Mouse (Mus musculus): Measurements from ENCODE around the gene Prkaa1.

- no peak for TF ChIP-seq CTCF (IDR thresholded peaks at IDR 0.05; ENCODE audit: low read depth, low read length)
- TF ChIP-seq POLR2AphosphoS5 (IDR thresholded peaks at IDR 0.05; ENCODE audit: insufficient replicate concordance, low read depth, low read length) = no peak
Measured at GRCm38 (mm10) chr15:5115173-5115572, 28.5 kb upstream of the Prkaa1 start.
